Mouse (Mus musculus) hindbrain, embryonic 13.5 days (tissue): Measurements from ENCODE around the gene Shank3. TPM values are rescaled to one million over a fixed set of nuclear protein-coding genes. Genes with fewer than 3 reads are reported as not detected.
A peak's percentile ranks its signal among the peaks of the same experiment; 100 is the strongest.

ENCODE experiments used
- ATAC-seq: fragments of 200-750 bp; cut with Nextera tagmentation; 2 replicates; pipeline ENCODE4 v1.8.0; 2017; ENCODE audit warnings: moderate TSS enrichment; ENCODE audit not compliant: low FRiP score
- H3K27ac ChIP-seq: fragments of 300-500 bp; sonication (generic); 2 replicates; pipeline ENCODE4 v1.5.1; 2015; ENCODE audit warnings: inconsistent platforms, mild to moderate bottlenecking, moderate library complexity
- H3K27me3 ChIP-seq: fragments of 300-500 bp; sonication (generic); 2 replicates; pipeline ENCODE4 v1.6.1; 2015; ENCODE audit warnings: mild to moderate bottlenecking, inconsistent platforms
- H3K36me3 ChIP-seq: fragments of 300-500 bp; sonication (generic); 2 replicates; pipeline ENCODE4 v1.6.1; 2015; ENCODE audit warnings: mild to moderate bottlenecking, inconsistent platforms
- H3K4me1 ChIP-seq: fragments of 300-500 bp; sonication (generic); replicated peaks from 2 replicates; pipeline ENCODE4 v1.6.1; 2015; ENCODE audit warnings: inconsistent platforms
- H3K4me2 ChIP-seq: fragments of 300-500 bp; sonication (generic); 2 replicates; pipeline ENCODE4 v1.6.1; 2015; ENCODE audit warnings: inconsistent platforms, mild to moderate bottlenecking, moderate library complexity
- H3K4me3 ChIP-seq: fragments of 300-500 bp; sonication (generic); 2 replicates; pipeline ENCODE4 v1.5.1; 2015; ENCODE audit warnings: mild to moderate bottlenecking, inconsistent platforms
- H3K9ac ChIP-seq: fragments of 300-500 bp; sonication (generic); 2 replicates; pipeline ENCODE4 v1.6.1; 2015; ENCODE audit warnings: mild to moderate bottlenecking, inconsistent platforms
- H3K9me3 ChIP-seq: fragments of 300-500 bp; sonication (generic); 2 replicates; pipeline ENCODE4 v1.6.1; 2016; ENCODE audit warnings: inconsistent platforms
- WGBS: fragments of 180-500 bp; shearing (Covaris S2); methylation state at CpG from one replicate; pipeline ENCODE4 v1.1.7; 2015; 5-methylcytosine and 5-hydroxymethylcytosine counted together
- polyA plus RNA-seq: library from polyadenylated mRNA; unstranded; fragments of >200 nt; fragmentation: Nextera tagmentation; extraction: Ambion mirVana; gene quantifications from 2 replicates; pipeline ENCODE4 v1.2.1, GENCODE M21; 2015

Gene Shank3
- polyA plus RNA-seq, 1 experiment from 2014 or later: 12.1 TPM

- 87% methylated on average over 8 of the region's 8 CpGs for WGBS
- Histone ChIP-seq H3K27me3 (0 out of 2 replicates have a peak, but pooled peaks cover 3% of the 10 kb centered on the region), H3K36me3 (no peaks in the 10 kb centered on the region), H3K9ac (no peak overlapping the region), H3K4me3 (no peak overlapping the region), H3K4me2 (no peak overlapping the region), H3K27ac (no peak overlapping the region), H3K4me1 (peaks cover 17% of the 10 kb centered on the region), H3K9me3 (no peaks in the 10 kb centered on the region)
- ATAC-seq: no peak
These were observed 18.8 kb upstream of the Shank3 start for GRCm38 (mm10) chr15:89480584-89480983.

- 85% methylated on average over 12 of the region's 12 CpGs for WGBS
- no peak for ATAC-seq
- H3K4me1 ChIP-seq: no peaks in the 10 kb centered on the region
- 0 out of 2 replicates have a peak, but pooled peaks cover 3% of the 10 kb centered on the region for H3K27me3 ChIP-seq
- H3K9me3 ChIP-seq: no peaks in the 10 kb centered on the region
- no peak overlapping the region for H3K9ac ChIP-seq
- no peak overlapping the region for H3K4me2 ChIP-seq
- no peak overlapping the region for H3K27ac ChIP-seq
- no peaks in the 10 kb centered on the region for H3K36me3 ChIP-seq
- no peak overlapping the region for H3K4me3 ChIP-seq
These were observed 11.2 kb upstream of the Shank3 start for GRCm38 (mm10) chr15:89488182-89488581.

GRCm38 (mm10) chr15:89488611-89489117 lies 10.8 kb upstream of the Shank3 start:
- Histone ChIP-seq H3K4me1 (no peaks in the 10 kb centered on the region), H3K27ac (no peak overlapping the region), H3K4me2 (no peak overlapping the region), H3K9me3 (no peaks in the 10 kb centered on the region), H3K36me3 (no peaks in the 10 kb centered on the region), H3K4me3 (no peak overlapping the region), H3K9ac (no peak overlapping the region), H3K27me3 (0 out of 2 replicates have a peak, but pooled peaks cover 3% of the 10 kb centered on the region)
- WGBS: 64% methylated on average over 14 of the region's 14 CpGs
- no peak for ATAC-seq

- H3K4me3 ChIP-seq: no peak overlapping the region
- H3K9ac ChIP-seq: no peak overlapping the region
- H3K9me3 ChIP-seq: no peaks in the 10 kb centered on the region
- peaks cover 31% of the 10 kb centered on the region for H3K4me1 ChIP-seq
- 84% methylated on average over 4 of the region's 4 CpGs for WGBS
- H3K27me3 ChIP-seq: peaks cover 15% of the 10 kb centered on the region
- no peaks in the 10 kb centered on the region for H3K36me3 ChIP-seq
- H3K27ac ChIP-seq: no peak overlapping the region
- no peak for ATAC-seq
- no peak overlapping the region for H3K4me2 ChIP-seq
These were observed 4.5 kb upstream of the Shank3 start for GRCm38 (mm10) chr15:89494970-89495369.

- ATAC-seq: no peak
- no peaks in the 10 kb centered on the region for H3K36me3 ChIP-seq
- 0 out of 2 replicates have a peak overlapping the region, but pooled peaks have one; percentile 55 for H3K9ac ChIP-seq
- H3K27me3 ChIP-seq: peaks cover 18% of the 10 kb centered on the region
- peaks cover 41% of the 10 kb centered on the region for H3K4me1 ChIP-seq
- H3K4me3 ChIP-seq: no peak overlapping the region
- H3K4me2 ChIP-seq: no peak overlapping the region
- 16% methylated on average over 4 of the region's 4 CpGs for WGBS
- H3K9me3 ChIP-seq: no peaks in the 10 kb centered on the region
- H3K27ac ChIP-seq: peak overlapping the region; percentile 52; the same call in 1 of the 2 replicates
These were observed 3.3 kb upstream of the Shank3 start for GRCm38 (mm10) chr15:89496131-89496530.

GRCm38 (mm10) chr15:89496841-89497240 lies 2.6 kb upstream of the Shank3 start:
- Histone ChIP-seq H3K9me3 (no peaks in the 10 kb centered on the region), H3K27ac (peak overlapping the region; percentile 52; the same call in 1 of the 2 replicates), H3K4me3 (no peak overlapping the region), H3K4me1 (peaks cover 42% of the 10 kb centered on the region), H3K36me3 (no peaks in the 10 kb centered on the region), H3K27me3 (peaks cover 25% of the 10 kb centered on the region), H3K9ac (no peak overlapping the region), H3K4me2 (no peak overlapping the region)
- ATAC-seq: no peak
- 32% methylated on average over 2 of the region's 2 CpGs for WGBS

GRCm38 (mm10) chr15:89497391-89498048 lies 1.9 kb upstream of the Shank3 start:
- Histone ChIP-seq H3K4me1 (peaks cover 42% of the 10 kb centered on the region), H3K9me3 (no peaks in the 10 kb centered on the region), H3K27me3 (peaks cover 28% of the 10 kb centered on the region), H3K4me2 (no peak overlapping the region; the same call in 1 of the 2 replicates), H3K36me3 (no peaks in the 10 kb centered on the region), H3K4me3 (0 out of 2 replicates have a peak overlapping the region, but pooled peaks have one; percentile 74), H3K9ac (peak overlapping the region; percentile 89; the same call in 1 of the 2 replicates), H3K27ac (no peak overlapping the region)
- WGBS: 34% methylated on average over 4 of the region's 4 CpGs
- 0 out of 2 replicates have a peak, but pooled peaks have one; percentile 0 for ATAC-seq

GRCm38 (mm10) chr15:89498049-89498960 lies 1.1 kb upstream of the Shank3 start:
- 3% methylated on average over 41 of the region's 41 CpGs for WGBS
- peak; percentile 41 for ATAC-seq
- no peaks in the 10 kb centered on the region for H3K9me3 ChIP-seq
- H3K9ac ChIP-seq: peak overlapping the region; percentile 89
- H3K4me2 ChIP-seq: peak overlapping the region; percentile 88
- H3K27me3 ChIP-seq: peaks cover 28% of the 10 kb centered on the region
- H3K4me3 ChIP-seq: peak overlapping the region; percentile 74
- peaks cover 6% of the 10 kb centered on the region for H3K36me3 ChIP-seq
- peaks cover 42% of the 10 kb centered on the region for H3K4me1 ChIP-seq
- peak overlapping the region; percentile 86 for H3K27ac ChIP-seq

- Histone ChIP-seq H3K9me3 (no peaks in the 10 kb centered on the region), H3K27me3 (peaks cover 28% of the 10 kb centered on the region), H3K4me3 (peak overlapping the region; percentile 74), H3K27ac (peak overlapping the region; percentile 86), H3K36me3 (peaks cover 21% of the 10 kb centered on the region), H3K9ac (peak overlapping the region; percentile 89), H3K4me2 (peak overlapping the region; percentile 88), H3K4me1 (peaks cover 42% of the 10 kb centered on the region)
- ATAC-seq: peak; percentile 70
- under 1% methylated on average over 52 of the region's 60 CpGs for WGBS
These were observed 379 bp downstream of the Shank3 start for GRCm38 (mm10) chr15:89499784-89500220.

GRCm38 (mm10) chr15:89500221-89500791 lies 883 bp downstream of the Shank3 start:
- Histone ChIP-seq H3K9me3 (no peaks in the 10 kb centered on the region), H3K4me3 (peak overlapping the region; percentile 74), H3K9ac (peak overlapping the region; percentile 89), H3K27me3 (peaks cover 28% of the 10 kb centered on the region), H3K4me1 (peaks cover 42% of the 10 kb centered on the region), H3K27ac (peak overlapping the region; percentile 86), H3K4me2 (peak overlapping the region; percentile 88), H3K36me3 (peaks cover 24% of the 10 kb centered on the region)
- under 1% methylated on average over 35 of the region's 35 CpGs for WGBS
- peak; percentile 55 for ATAC-seq

- peaks cover 33% of the 10 kb centered on the region for H3K36me3 ChIP-seq
- peaks cover 28% of the 10 kb centered on the region for H3K27me3 ChIP-seq
- H3K4me1 ChIP-seq: peaks cover 37% of the 10 kb centered on the region
- no peaks in the 10 kb centered on the region for H3K9me3 ChIP-seq
- ATAC-seq: no peak
- no peak overlapping the region for H3K4me3 ChIP-seq
- H3K4me2 ChIP-seq: no peak overlapping the region; the same call in 1 of the 2 replicates
- WGBS: 83% methylated on average over 3 of the region's 3 CpGs
- no peak overlapping the region for H3K9ac ChIP-seq
- H3K27ac ChIP-seq: no peak overlapping the region
These were observed 1.9 kb downstream of the Shank3 start for GRCm38 (mm10) chr15:89501321-89501720.

- no peaks in the 10 kb centered on the region for H3K9me3 ChIP-seq
- no peak overlapping the region for H3K4me3 ChIP-seq
- H3K9ac ChIP-seq: no peak overlapping the region
- peaks cover 50% of the 10 kb centered on the region for H3K36me3 ChIP-seq
- 95% methylated on average over 9 of the region's 9 CpGs for WGBS
- H3K27me3 ChIP-seq: peaks cover 15% of the 10 kb centered on the region
- H3K4me1 ChIP-seq: peaks cover 11% of the 10 kb centered on the region
- no peak for ATAC-seq
- H3K27ac ChIP-seq: no peak overlapping the region
- no peak overlapping the region for H3K4me2 ChIP-seq
These were observed 5.4 kb downstream of the Shank3 start for GRCm38 (mm10) chr15:89504838-89505237.
